Mouse (Mus musculus) megakaryocyte, adult 5-6 weeks (primary cell): ENCODE measurements around the gene Arl6. TPM values are rescaled to one million over a fixed set of nuclear protein-coding genes. Genes with fewer than 3 reads are reported as not detected.

ENCODE experiments used
- ATAC-seq: 2 replicates; pipeline ENCODE4 v1.8.0; 2016; ENCODE audit warnings: mild to moderate bottlenecking, inconsistent platforms; ENCODE audit not compliant: poor library complexity, severe bottlenecking
- total RNA-seq, 2 experiments: library from RNA; stranded (forward) in 1 of 2; stranded (reverse) in 1 of 2; fragments of 153-499, 151-499 nt in 1 of 2; fragments of 221-1000, 200-1000 nt in 1 of 2; gene quantifications; 2 replicates each; pipeline versions ENCODE4 v1.2.3 to v1.2.4; 2015 to 2017

Gene Arl6
- total RNA-seq (2015) = 2.1 and 3.2 TPM in 2 replicates
- total RNA-seq (2017) = 2.9 and 6.7 TPM in 2 replicates

DNA sequence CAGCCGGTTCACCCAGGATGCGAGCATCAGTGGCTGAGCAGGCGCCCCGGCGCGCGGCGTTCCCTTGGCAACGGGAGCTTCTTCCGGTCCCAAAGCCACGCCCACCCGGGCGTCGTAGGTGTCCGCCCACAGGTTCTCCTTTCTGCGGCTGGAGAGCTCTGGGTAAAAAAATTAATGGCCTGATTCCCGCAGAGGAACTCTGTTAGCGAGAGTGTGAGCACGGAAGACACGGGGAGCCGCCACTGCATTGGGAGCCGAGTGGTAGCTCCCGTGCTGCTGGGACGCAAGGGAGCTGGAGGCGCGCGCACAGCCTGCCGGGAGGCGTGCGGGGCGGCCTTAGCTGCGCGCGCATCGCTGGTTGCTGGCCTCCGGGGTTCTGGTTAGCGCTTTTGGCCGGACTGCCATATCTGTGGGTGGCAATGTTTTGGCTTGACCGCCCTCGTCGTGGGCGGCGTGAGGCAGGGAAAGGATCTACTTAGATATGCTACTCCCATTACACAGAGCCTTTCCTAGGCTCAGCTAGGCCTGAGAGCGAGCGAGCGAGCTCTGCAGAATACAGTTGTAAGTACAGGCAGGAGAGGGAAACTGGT is at the start of gene Arl6:
Gene Arl6, minus strand, starts transcription at position 290 of the 590 bp plus-strand sequence.
- ATAC-seq = peak; percentile 96

DNA sequence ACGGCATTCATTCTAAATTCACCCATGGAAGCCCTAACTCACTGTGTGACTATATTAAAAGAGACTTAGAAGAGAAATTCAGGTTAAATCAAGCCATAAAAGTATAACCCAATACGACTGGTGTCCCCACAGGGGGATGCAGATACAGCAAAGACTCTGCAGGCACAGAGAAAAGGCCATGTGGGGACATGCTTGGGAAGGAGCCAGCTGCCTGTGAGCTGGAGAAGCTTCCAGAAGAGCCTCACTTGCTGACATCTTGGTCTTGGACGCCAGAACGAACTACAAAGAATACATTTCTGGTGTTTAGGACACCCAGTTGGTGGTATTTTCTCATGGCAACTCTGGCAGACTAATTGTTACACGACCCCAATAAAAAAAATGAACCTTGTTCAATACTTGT is 45.9 kb upstream of the Arl6 start:
- no peak for ATAC-seq

DNA sequence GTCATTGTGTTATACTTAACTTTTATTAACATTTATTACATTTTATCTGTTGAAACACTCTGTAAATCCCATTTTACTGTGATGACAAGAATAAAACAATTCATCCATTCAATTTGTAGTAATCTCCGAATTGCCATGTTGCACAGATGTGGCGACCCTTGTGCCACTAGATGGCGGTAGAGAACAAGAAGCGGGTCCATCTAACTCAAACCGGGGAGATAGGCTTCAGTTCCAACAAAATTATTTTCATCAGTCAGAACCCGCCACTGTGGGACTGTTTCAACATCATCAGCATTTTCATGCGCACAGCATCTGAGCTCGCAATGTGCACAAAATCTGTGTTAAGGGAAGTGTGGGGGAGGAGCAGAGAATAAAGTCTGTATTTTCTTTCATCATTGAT is 44.2 kb upstream of the Arl6 start:
- peak; percentile 76 for ATAC-seq

DNA sequence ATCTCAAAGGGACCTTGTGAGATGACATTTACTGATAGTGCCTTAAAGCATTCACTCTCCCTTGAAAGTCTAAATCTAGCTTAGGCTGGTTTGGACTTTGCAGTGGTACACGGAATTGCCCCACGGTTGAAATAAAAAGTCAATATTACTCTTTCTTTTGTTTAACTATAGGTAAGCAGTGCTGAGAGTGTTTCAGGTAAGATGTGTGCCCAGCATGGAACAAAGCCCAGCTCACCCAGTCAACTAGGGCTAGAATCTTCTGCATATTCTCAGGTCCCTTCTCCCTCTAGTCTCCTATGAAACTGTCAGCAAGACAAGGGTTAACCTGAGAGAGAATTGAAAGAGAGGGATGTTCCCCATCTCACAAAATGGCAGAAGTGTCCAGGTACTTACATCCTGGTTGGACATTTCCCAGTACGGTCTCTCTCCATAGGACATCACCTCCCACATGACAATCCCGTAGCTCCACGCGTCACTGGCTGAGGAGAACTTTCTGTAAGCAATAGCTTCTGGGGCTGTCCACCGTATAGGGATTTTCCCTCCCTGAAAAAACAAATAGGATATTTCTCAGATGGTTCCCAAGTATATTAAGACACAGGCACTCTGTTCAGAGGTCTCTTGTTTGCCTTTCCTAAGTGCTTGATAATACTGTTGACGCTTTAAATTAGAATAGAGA is 43.2 kb upstream of the Arl6 start:
- no peak for ATAC-seq

DNA sequence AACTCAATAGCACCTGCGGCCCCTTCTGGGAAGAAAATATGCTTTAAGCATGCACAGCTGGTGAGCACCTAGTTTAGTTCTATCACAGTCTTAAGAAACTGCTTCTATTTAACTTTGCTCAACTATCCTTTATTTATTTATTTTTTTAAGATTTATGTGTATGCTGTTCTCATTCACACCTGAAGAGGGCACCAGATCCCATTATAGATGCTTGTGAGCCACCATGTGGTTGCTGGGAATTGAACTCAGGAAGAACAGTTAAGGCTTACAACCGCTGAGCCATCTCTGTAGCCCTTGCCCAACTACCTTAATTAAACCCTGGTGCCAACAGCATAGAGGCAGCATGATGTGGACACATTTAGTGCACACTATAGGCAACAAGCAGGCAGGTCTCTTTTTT is 27.7 kb upstream of the Arl6 start:
- no peak for ATAC-seq

DNA sequence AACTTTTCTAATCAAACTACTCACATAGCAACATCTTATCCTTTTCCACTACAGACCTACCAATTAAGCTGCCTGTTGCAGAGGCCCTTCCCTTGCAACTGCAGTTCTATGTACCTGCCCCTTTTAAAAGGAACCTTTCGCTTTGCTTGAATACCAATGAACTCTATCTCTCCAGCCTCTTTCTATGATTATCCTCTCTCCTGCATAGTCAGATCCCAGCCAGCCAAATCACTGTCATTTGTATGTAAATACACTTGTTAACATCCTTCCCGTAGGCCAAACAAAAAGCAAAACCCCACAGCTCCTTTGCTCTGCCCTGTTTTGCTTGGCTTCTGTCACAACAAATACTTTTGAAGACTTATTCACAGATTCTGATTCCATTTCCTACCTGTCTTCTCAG is 4.6 kb upstream of the Arl6 start:
- ATAC-seq = no peak

DNA sequence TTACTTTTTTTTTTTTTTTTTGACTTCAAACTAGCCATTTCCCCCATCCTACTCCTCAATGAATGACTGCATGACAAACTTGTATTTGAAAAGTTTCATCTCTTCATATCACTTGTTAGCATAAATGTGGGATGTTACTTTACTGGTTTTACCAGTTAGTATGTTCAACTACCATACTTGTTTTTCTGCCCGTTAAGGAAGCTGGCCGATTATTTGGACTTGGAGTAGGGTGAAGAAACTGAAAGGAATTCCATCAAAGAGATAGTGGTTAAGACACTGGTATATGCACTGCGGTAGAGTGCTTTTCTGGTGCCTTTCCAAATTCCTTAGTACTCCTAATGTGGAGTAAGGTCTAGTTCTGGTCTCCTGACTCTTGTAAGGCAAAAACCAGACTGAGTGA is 794 bp upstream of the Arl6 start:
- ATAC-seq = no peak

DNA sequence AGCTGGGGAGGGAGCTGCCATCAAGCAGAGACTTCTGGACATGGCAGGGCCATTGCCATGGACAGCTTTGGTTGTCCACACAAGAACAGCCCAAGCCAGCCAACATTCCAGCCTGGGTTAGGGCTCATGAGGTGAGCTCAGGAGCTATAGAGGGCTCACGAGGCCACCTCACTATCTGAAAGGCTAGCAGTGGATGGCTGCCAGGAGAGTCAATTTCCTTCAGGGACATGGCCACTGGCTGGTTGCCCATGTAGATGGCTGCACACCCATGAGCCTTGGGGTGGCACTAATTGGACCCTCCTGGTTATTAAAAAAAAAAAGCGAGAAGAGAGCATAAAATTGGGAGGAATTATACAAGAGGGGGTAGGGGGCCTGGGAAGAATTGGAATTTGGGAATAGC is 4.6 kb downstream of the Arl6 start:
- ATAC-seq = no peak

DNA sequence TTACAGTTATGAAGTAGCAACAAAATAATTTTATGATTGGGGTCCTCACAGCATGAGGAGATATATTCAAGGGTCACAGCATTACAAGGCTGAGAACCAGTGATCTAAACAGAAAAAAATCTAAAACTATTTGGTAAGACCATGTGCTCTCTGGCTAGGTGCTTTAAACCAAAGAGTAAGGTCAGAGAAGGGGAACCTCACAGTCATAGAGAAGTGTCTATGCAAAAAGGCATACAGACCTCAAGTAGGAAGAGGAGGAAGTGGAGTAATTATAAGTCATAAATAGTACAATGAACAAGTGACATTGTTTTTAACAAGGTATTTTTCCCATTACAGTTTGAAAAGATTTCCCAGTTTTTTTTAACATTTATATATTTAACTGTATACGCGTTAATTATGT is 17.6 kb downstream of the Arl6 start:
- ATAC-seq = no peak

DNA sequence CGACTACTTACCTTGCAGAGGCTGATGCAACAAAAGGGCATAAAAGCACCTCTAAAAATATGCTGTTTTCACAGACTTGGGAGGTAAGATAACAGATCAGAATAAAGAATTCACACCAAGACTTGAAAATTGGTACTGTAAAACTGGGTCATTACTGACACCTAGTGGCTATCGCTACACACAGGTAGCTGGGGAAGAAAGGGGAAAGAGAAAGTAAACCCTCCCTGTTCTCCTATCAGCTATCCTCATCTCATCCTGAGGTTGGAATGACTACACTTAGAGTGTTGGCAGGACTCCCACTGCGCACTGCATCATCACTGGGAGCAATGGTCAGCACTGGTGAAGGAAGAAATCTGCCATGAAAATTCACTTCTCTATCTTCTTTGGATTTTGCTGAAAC is 22.0 kb downstream of the Arl6 start:
- peak; percentile 94 for ATAC-seq

DNA sequence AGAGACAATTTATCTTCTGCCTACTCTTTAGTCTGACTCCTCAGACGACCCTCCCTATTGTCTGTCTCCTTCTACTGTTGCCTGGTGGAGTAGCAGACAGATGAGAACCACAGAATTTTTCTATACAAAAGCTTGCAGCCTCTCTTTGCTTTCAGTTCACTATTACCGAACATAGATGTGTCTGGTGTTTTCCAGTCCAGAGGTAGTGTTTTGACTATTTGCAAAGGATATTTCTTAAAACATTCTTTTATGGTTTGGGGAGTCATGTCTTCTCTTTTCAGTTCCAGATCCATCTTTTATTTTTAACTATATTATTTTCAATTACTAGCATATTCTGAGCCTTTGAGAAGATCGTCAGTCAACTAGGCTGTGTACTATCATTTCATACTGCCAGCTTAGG is 23.5 kb downstream of the Arl6 start:
- ATAC-seq = no peak

DNA sequence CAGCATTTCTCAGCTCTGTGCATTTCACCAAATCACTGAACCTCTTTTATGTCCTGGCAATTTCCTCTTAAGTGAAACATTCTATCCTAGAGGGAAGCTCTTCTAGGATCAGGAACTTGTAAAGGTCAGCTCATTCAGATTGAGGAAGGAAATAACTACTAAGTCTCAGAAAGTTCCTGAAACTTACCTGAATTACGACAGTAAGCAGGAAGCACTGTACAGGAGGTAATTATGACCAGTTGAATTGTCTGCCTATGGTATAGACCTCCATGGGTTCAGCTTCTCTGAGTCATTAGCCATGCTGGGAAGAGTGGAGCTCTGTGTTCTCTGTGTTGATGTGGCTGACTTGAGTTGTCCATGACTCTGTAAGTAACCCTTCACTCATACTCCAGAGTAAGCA is 28.4 kb downstream of the Arl6 start:
- ATAC-seq = peak; percentile 74

DNA sequence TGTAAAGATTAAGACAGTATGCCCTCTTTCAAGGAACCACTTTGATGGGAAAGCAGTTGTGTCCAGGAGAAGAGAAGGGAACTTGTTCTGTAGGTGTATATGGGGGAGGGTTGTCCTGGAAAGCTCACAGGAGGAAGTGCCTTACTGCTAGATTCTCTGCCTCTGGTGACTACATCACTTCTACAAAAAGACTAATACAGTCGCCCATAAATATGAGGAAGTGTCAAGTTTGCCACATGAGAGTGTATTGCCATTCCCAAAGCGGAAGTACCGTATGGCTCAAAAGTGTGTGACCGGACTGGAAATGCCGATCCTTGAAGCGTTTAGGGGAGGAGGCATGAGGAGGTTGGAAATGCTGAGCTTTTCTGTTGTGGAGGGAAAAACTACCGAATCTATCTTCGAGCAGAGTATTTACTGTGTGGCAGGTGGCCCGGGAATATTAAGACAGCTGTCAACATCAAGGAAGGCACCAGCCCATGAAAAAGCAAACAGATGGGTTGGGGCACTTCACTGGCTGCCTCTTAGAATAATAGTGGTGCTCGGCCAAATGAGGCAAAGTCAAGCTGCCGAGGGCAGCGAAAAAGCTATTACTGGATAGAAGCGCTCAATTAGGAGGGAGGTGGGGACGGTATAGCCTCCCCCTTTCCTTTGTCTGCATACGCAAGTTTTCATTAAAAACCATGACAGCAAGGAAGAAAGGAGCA is 35.0 kb downstream of the Arl6 start:
- ATAC-seq = peak; percentile 80

DNA sequence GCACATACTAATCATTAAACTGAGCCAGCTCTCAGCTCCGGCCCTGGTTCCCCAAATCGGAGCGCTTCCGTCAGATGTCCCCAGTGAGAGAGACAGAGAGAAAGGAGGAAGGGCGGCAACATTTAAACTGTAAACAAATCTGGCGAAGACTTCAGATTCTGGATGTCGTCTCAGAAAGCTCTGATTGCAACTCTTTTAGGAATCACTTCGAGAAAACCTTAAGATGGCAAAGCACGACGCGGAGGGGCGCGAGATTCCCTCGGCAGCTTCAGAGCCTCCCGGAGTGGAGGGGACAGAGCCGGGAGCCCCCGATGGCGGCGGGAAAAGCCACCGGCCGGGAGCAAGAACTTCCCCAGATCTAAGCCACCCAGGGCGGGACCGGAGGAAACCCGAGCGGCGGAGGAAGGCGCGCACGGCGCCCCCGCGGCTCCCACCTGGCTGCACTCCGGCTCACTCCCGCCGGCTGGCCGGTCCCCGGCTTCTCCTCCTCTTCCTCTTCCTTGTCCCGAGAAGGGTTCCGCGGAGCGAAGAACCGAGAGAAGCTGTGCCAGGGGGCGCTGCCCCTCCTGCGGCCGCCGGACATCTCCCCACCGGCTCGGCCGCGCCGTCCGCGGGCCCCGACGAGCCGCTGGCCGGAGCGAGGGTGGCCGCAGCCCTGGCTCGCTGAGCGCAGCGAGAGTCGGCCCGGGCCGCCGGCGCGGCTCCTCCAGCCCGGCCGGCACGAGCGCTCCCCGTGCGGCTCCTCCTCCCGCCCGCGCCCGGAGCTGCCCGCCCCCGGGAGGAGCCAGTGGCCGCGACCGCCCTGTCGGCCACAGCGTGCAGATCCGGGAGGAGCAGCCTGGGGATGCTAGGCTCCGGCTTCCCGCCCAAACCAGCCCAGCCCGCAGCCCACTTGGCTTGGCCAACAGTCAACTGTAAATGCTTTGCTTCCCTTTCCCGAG is 38.6 kb downstream of the Arl6 start, which contains the start of gene Crybg3:
Gene Crybg3, minus strand, starts transcription at position 669 of the 941 bp plus-strand sequence.
- ATAC-seq = peak; percentile 76

DNA sequence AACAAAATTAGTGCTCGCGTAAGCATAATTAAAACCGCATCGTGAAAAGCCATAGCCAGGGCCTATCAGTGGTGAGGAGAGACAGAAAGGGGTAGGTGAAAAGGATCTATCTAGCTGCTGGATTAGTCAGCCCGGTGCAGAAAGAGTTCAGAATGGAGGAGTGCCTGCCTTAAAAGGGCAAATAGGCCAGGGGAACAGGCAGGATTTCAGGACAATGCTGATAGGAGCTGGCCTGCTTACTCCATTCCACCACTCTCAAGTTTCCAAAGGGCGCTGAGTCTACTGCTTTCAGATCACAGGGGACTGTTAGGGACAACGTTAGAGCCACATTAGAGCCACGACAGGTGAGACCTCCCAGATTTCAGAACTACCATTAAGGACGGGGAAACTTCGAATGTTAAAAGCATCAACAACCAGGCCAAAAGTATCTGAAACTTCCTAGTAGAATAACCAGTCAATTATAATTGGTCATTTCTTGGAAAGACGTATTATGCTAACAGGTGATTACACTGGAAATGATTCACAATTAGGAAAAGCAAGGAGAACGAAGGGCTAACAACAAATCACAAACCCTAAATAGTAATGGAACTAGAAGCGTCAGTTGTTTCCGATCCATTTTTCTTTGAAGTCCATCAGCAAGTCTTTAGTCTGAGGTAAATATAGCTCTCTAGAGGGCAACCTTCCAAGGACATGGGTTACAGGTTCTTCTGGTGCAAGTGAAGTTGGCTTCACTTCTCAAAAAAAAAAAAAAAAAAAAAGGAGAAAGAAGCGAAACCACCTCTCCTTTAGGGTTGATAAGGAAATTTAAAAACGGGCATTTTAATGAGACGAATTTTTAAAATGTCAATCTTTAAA is 39.6 kb downstream of the Arl6 start:
- no peak for ATAC-seq

DNA sequence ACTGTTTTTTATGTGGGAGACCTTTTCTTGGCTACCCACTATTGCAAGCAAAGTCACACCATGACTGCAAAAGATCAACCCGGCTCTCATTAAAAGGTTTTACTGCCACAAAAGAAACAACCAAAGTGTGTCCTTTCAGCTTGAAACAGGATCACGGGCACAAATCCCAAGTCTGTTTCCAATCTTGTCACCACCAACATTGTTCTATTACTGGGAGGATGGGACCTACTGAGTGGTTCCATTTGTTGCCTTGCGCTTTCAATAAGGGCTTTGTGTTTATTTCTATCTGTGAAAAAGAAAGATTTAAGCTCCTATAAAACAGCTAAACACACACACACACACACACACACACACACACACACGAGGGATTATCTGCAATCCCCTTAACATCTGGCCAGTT is 40.2 kb downstream of the Arl6 start:
- no peak for ATAC-seq

DNA sequence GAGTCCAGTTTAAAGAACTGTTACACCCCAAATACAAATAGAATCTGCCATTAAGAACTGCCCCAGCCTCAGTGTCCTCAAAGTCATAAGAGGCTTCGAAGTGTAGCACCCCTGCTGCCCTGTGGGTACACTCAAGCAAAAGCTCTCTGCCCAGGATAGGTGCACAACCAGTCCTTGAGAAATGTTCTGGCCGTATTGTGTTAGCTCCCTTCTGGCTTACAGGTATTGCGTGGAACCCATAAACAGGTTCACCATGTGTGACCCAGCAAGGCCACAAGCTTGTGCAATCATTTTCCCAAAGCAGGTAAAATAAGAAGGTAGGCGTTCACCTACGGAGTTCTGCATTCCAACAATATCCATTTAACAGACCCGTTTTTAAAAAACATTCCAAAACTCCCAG is 41.9 kb downstream of the Arl6 start:
- no peak for ATAC-seq

DNA sequence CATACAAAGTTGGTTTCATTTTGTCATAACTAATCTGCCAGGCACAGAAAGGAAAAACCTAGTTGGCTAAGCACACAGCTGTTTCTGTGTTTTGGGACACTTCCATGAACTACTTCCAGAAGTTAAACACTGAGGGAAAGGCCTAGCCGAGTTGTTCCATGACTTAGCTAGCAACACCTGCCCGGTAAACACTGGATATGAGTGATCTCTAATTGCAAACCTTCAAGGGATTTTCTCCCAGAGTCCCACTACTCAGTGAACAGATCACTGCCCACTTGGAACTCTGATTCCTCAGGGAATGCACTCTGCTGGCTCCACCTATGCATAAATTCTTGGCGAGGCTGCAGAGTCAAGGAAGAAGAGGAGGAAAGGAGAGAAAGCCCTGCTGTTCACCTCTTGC is 44.5 kb downstream of the Arl6 start:
- no peak for ATAC-seq

DNA sequence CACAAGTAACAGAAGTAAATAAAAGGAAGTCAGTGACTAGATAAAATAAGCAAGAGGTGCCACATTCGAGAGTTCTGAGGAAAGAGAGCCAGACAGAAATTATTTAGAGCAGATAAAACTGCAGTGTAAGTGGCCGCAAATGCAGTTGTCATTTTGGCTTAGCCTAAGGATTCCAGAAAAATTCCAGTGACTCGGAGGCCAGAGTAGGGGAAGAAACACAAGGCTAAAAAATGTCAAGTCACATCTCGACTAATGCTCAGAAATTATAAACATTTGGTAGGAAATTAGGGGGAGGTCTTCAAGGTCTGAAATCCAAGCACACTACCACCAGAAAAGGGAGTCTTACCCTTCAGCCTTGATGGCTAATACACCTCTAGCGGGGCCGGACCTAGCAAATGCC is 48.4 kb downstream of the Arl6 start:
- no peak for ATAC-seq

DNA sequence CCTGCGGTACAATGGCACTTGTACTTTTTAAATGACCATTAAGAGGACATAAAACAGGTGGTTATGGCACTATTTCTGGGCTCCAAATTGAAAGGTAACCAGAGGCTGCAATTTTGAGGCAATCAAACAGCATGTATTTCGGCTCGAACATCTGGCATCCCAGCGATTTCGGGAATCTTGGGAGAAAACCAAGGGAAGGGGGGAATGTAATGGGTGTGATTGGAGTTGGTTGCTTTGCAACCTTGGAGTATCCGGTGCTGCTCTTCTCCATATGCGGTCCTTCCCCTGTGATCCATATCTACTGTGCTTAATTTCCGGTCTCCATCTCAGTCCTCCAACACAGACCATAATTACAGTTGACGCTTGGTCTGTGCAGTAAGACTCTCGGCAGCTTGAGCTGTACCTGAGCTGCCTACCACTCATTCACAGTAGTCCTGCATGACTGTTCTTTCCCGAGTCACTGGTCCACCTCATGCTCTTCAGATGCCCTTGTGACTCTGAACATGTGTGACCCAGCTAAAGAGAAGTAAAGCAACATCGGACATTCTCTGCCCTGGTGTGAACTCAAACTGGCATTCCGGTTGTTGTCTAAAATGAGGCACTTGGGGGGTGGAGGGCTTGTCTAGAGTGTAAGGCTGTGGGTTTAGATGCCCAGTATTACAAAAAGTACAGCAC is 50.7 kb downstream of the Arl6 start:
- no peak for ATAC-seq
